Mouse (Mus musculus): ENCODE results near the gene Gpr18.

DNA sequence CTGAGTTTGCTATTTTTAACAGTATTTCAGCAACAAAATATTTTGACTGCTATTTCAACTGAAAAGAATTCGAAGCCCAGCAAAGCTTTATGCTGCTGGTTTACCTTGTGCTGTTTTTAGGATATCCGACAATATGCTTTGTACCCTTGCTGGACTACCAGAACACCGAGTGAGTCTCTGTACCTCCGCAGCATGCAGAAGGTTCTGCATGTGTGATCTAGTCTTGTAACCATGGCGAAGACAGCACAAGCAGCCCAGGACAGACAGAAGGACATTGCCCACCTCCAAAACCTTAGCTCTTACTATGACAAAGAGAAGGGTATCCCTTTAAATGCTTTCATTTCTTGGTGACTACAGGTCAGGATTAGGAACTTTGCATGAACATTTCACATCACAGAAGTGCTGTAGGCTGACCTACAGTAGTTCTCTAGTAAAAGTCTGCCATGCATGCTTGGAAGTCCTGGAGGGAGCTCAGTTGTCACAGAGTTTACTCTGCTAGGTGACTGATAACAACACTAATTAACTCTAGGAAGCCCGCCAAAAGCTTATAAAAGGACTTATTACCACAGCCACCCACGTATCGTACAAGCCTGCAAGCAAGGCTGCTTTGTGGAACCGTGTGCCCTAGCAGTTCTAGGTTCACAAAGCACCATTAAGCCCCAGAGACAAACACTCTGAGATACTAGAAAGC, 47.8 kb upstream of the Gpr18 start:
- no peak for TF ChIP-seq CTCF (IDR thresholded peaks at IDR 0.05; ENCODE audit: extremely low read depth, insufficient read depth, insufficient read length, insufficient replicate concordance)
- TF ChIP-seq POLR2A (IDR thresholded peaks at IDR 0.05; ENCODE audit: low read depth, low read length): no peak
